Mouse (Mus musculus): ENCODE measurements around the gene Ddx17.

The Ddx17 gene

GRCm38 (mm10) chr15:79518571-79518970, 28.0 kb downstream of the Ddx17 start:
- no peak for DNase-seq (ENCODE audit: low spot score in 2 of 2)

- DNase-seq (ENCODE audit: low spot score in 2 of 2) = no peak
Measured at GRCm38 (mm10) chr15:79517710-79518109, 28.8 kb downstream of the Ddx17 start.

GRCm38 (mm10) chr15:79516171-79517096, 30.1 kb downstream of the Ddx17 start, which contains the start of gene Kdelr3:
Gene Kdelr3 (plus strand): TSS chr15:79516411.
- no peak for DNase-seq (ENCODE audit: low spot score in 2 of 2)

GRCm38 (mm10) chr15:79513940-79514339, 32.6 kb downstream of the Ddx17 start:
- DNase-seq (ENCODE audit: low spot score in 2 of 2) = no peak

DNA sequence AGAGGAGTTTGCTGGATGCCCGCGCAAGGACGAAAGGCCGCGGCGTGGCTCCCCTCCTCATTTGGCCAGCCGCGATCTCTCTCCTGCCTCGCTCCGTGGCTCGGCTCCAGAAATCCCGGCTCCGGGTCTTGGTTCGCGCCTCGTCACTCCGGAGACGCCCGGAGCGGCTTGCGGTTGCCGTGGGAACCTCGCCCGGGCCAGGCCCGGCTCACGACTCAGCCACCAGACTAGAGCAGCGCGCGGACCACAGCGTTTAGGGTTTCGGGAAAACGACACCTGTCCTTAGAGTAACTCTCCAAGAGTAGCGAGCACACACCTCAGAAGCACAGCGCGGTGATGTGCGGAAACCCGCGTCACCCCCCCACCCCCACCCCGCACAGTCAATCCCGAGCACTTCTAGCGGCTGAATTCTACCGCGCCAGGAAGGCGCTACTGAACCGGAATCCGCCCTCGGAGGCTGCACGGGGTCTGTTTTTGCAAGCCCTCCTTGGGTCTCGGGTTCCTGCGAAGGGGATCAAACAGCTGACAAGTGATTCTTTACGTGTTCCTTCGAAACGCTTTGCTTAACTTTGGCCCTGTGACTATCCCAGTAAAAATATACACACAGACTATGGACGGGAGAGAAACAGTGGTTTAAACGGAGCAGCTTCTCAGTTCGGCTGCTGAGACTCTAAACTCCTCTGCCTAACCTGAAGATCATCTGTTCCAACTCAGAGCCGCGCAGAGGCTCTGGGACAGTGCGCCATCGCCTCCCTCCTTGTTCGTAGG, 34.8 kb downstream of the Ddx17 start:
- DNase-seq (ENCODE audit: low spot score in 2 of 2) = peak; percentile 41 to 76

- DNase-seq (ENCODE audit: low spot score in 2 of 2) = no peak
Measured at GRCm38 (mm10) chr15:79510425-79510824, 36.1 kb downstream of the Ddx17 start.

GRCm38 (mm10) chr15:79509998-79510397, 36.5 kb downstream of the Ddx17 start:
- DNase-seq (ENCODE audit: low spot score in 2 of 2) = no peak

DNA sequence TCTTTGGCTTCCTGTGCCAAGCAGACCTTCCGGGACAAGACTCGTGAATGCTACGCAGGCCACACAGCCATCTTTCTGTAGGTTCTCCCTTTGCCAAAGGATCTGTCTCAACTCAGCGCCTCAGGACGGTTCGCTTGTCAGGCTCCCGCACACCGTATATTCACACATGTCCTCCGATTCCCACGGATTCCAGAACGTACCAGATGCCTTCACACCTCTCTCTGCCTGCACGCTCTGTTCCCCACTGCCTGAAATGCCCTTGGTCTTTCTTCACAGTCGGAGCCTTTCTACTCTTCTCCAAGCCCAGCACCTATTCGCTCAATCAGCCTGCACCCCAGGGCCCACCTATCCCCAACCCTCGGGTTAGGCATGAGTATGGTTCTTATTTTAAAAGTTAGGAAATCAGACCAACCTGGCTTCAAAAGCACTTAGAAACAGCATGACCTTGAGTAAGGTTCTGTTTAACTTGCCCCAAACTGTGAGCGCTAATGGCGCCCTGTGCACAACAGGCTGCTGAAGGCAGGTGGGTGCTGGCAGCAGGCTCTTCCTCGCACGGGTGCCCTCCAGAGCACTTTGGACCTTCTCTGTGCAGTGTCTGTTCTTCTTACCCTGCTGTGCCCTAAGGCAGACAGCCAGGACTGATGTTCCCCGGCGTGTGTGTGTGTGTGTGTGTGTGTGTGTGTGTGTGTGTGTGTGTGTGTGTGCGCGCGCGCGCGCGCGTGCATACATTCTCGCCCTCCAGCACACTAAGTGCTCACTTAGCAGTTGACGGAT, 39.3 kb downstream of the Ddx17 start:
- DNase-seq (ENCODE audit: low spot score in 2 of 2) = no peak

- no peak for DNase-seq (ENCODE audit: low spot score in 2 of 2)
Measured at GRCm38 (mm10) chr15:79506460-79506859, 40.1 kb downstream of the Ddx17 start.

DNA sequence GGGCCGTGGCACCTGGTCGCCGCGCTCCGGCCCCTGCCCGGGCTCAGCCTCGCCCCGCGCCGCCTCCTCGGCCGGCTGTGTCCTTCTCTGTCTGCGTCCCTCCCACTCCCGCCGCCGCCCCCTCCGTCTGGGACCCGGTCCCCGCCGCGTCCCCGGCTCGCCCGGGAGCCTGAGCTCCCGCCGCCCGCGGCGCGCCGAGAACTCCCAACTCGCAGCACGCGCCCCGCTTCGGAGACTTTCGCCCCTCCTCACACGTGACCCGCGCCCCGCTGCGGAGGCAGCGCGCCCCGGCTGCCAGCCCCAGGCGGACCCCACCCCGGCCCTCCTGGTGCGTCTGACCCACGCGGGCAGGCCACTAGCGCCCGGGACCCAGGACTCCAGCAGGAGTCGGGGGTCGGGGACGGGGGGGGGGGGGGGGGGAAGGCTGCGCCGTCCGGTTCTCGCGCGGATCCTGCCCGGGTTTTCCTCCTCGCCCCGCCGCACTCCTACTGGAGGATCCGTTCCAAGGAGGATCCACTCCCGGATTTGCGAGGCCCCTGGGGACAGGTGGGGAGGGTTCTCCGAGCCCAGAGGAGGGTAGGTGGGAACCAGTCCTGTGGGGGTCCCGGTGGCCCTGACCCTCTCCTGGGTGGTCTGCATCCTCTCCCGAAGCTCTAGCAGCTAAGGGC, 40.8 kb downstream of the Ddx17 start:
- DNase-seq (ENCODE audit: low spot score in 2 of 2) = no peak

- DNase-seq (ENCODE audit: low spot score in 2 of 2) = no peak
Measured at GRCm38 (mm10) chr15:79504707-79505452, 41.7 kb downstream of the Ddx17 start, which contains the start of gene Kcnj4. Gene Kcnj4 (minus strand): TSS chr15:79505241.

GRCm38 (mm10) chr15:79503438-79503837, 43.1 kb downstream of the Ddx17 start:
- no peak for DNase-seq (ENCODE audit: low spot score in 2 of 2)

DNA sequence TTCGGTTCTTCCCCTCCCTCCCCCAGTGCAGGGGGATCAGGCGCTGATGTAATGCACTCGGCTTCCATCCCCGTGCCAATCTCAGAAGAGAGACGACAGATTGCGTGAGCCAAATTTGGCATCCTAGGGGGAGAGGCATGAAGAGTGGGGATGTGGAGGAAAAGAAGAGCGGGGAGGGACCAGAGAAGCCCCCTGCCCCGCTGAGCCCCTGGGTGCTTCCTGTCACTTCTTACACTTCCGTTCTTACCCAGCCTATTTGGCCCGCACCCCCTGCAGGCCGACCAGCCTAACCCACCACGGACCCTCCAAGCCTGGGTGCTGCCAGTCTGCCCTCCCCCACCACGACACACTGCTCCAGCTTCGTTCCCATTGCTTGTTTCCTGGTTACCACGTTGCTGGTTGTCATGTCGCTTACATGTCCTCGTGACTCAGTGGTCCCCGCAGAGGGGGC, 43.6 kb downstream of the Ddx17 start:
- no peak for DNase-seq (ENCODE audit: low spot score in 2 of 2)

GRCm38 (mm10) chr15:79500110-79500509, 46.4 kb downstream of the Ddx17 start:
- DNase-seq (ENCODE audit: low spot score in 2 of 2) = no peak

GRCm38 (mm10) chr15:79493527-79493926, 53.0 kb downstream of the Ddx17 start:
- DNase-seq (ENCODE audit: low spot score in 2 of 2) = no peak

DNA sequence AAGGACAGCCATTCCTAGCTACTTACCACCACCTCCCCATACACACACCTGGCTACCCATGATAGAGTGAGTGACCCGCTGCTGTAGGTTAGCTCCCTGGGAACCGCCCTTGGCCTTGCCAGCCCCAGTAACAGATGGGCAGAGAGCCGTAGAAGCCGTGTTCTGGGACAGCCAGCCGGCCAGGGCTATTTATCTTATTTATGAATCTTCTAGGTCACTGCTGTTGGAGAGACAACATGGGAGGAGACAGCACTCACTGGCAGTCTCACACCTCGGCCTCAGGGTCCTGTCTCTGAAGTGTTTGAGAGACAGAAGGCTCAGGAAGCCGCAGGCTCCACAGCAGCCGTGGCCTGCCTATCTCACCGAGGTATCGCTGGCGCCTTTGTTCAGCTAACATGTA, 57.1 kb downstream of the Ddx17 start:
- no peak for DNase-seq (ENCODE audit: low spot score in 2 of 2)

- DNase-seq (ENCODE audit: low spot score in 2 of 2) = no peak
Measured at GRCm38 (mm10) chr15:79481181-79481688, 65.3 kb downstream of the Ddx17 start.
